Mouse (Mus musculus) MEL (cell line): Measurements from ENCODE around the gene Rtn3.

Experiments used
- E2F4 ChIP-seq: IDR thresholded peaks from 2 replicates; pipeline ENCODE4 v1.6.1; 2011; ENCODE audit warnings: low read depth, low read length, improper control_type of control experiment, borderline replicate concordance
- HCFC1 ChIP-seq: IDR thresholded peaks from 2 replicates; pipeline ENCODE4 v1.6.1; 2012; ENCODE audit warnings: low read depth, mild to moderate bottlenecking, inconsistent platforms, low read length, improper control_type of control experiment, moderate library complexity
- MAZ ChIP-seq: IDR thresholded peaks from 2 replicates; pipeline ENCODE4 v1.6.1; 2012; ENCODE audit warnings: low read depth, mild to moderate bottlenecking, inconsistent platforms, low read length, improper control_type of control experiment
- MEF2A ChIP-seq: IDR thresholded peaks from 2 replicates; pipeline ENCODE4 v1.6.1; 2014; ENCODE audit warnings: low read depth, mild to moderate bottlenecking, inconsistent platforms, low read length, improper control_type of control experiment; ENCODE audit not compliant: poor library complexity, insufficient replicate concordance, severe bottlenecking; ENCODE audit errors: extremely low read depth
- MYC ChIP-seq: IDR thresholded peaks from 2 replicates; pipeline ENCODE4 v1.6.1; 2011; ENCODE audit warnings: low read depth, mild to moderate bottlenecking, low read length, improper control_type of control experiment, moderate library complexity
- NELFE ChIP-seq: IDR thresholded peaks from 2 replicates; pipeline ENCODE4 v1.6.1; 2011; ENCODE audit warnings: low read depth, low read length, improper control_type of control experiment
- POLR2A ChIP-seq, 2 experiments: IDR thresholded peaks; 2 replicates each; pipeline ENCODE4 v1.6.1; 2011 to 2012; ENCODE audit warnings: low read length in 2 of 2, mild to moderate bottlenecking in 2 of 2, control low read depth in 1 of 2, improper control_type of control experiment in 1 of 2, low read depth in 1 of 2, moderate library complexity in 1 of 2; ENCODE audit not compliant: control insufficient read depth in 1 of 2, insufficient read depth in 1 of 2, poor library complexity in 1 of 2
- SIN3A ChIP-seq: IDR thresholded peaks from 2 replicates; pipeline ENCODE4 v1.6.1; 2012; ENCODE audit warnings: low read length, improper control_type of control experiment, inconsistent platforms
- SMC3 ChIP-seq: IDR thresholded peaks from 2 replicates; pipeline ENCODE4 v1.6.1; 2011; ENCODE audit warnings: low read depth, low read length, improper control_type of control experiment
- TAL1 ChIP-seq: IDR thresholded peaks from 2 replicates; pipeline ENCODE4 v1.6.1; 2012; ENCODE audit warnings: mild to moderate bottlenecking, inconsistent platforms, low read length, moderate library complexity, mixed read lengths
- USF1 ChIP-seq: IDR thresholded peaks from 2 replicates; pipeline ENCODE4 v1.6.1; 2014; ENCODE audit warnings: low read depth, mild to moderate bottlenecking, inconsistent platforms, low read length, improper control_type of control experiment, moderate library complexity
- USF2 ChIP-seq, 2 experiments: IDR thresholded peaks; 2 replicates each; pipeline ENCODE4 v1.6.1; 2011 to 2012; ENCODE audit warnings: improper control_type of control experiment in 2 of 2, low read length in 2 of 2, borderline replicate concordance in 1 of 2, inconsistent platforms in 1 of 2, low read depth in 1 of 2, mild to moderate bottlenecking in 1 of 2; ENCODE audit not compliant: insufficient read depth in 1 of 2
- ZKSCAN1 ChIP-seq: IDR thresholded peaks from 2 replicates; pipeline ENCODE4 v1.6.1; 2012; ENCODE audit warnings: low read depth, mild to moderate bottlenecking, inconsistent platforms, low read length, improper control_type of control experiment, moderate library complexity

DNA sequence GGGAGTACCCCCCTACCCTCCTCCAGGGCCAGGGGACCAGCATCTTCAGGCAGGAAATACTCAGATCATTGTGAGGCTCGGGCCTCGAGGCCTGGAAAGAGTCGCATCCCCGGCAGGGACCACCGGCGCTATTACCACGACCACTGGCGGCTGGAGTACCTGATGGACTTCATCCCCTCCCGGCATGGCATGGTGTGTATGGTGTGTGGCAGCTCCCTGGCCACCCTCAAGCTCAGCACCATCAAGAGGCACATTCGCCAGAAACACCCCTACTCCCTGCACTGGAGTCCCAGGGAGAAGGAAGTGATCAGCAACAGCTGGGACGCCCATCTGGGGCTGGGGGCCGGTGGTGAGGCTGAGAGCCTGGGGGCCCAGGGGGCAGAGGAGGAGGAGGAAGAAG is 63.0 kb downstream of the Rtn3 start:
- no peak for TF ChIP-seq SMC3
- TF ChIP-seq POLR2A (IDR thresholded peaks at IDR 0.05; ENCODE audit: control insufficient read depth in 1 of 2, insufficient read depth in 1 of 2, low read depth in 1 of 2, low read length in 2 of 2, poor library complexity in 1 of 2), result no peak
- no peak for TF ChIP-seq USF1
- no peak for TF ChIP-seq SIN3A
- TF ChIP-seq USF2 (IDR thresholded peaks at IDR 0.05; ENCODE audit: borderline replicate concordance in 1 of 2, insufficient read depth in 1 of 2, low read depth in 1 of 2, low read length in 2 of 2), result no peak
- TF ChIP-seq HCFC1, result no peak
- no peak for TF ChIP-seq MEF2A
- no peak for TF ChIP-seq TAL1
- no peak for TF ChIP-seq MYC
- TF ChIP-seq MAZ, result no peak
- TF ChIP-seq E2F4, result no peak
- no peak for TF ChIP-seq NELFE
- no peak for TF ChIP-seq ZKSCAN1
